Mouse (Mus musculus) midbrain, embryonic 13.5 days (tissue): ENCODE results near the gene Barhl2. TPM values are rescaled to one million over a fixed set of nuclear protein-coding genes. Genes with fewer than 3 reads are reported as not detected.

ENCODE experiments used
- ATAC-seq: fragments of 200-750 bp; cut with Nextera tagmentation; 2 replicates; pipeline ENCODE4 v1.8.0; 2017; ENCODE audit warnings: mild to moderate bottlenecking, moderate TSS enrichment, moderate library complexity
- H3K27ac ChIP-seq: fragments of 300-500 bp; sonication (generic); 2 replicates; pipeline ENCODE4 v1.5.1; 2015; ENCODE audit warnings: inconsistent platforms, mild to moderate bottlenecking, moderate library complexity
- H3K27me3 ChIP-seq: fragments of 300-500 bp; sonication (generic); 2 replicates; pipeline ENCODE4 v1.6.1; 2015; ENCODE audit warnings: mild to moderate bottlenecking, inconsistent platforms
- H3K36me3 ChIP-seq: fragments of 300-500 bp; sonication (generic); 2 replicates; pipeline ENCODE4 v1.6.1; 2015; ENCODE audit warnings: mild to moderate bottlenecking, inconsistent platforms
- H3K4me1 ChIP-seq: fragments of 300-500 bp; sonication (generic); replicated peaks from 2 replicates; pipeline ENCODE4 v1.6.1; 2015; ENCODE audit warnings: inconsistent platforms
- H3K4me2 ChIP-seq: fragments of 300-500 bp; sonication (generic); replicated peaks from 2 replicates; pipeline ENCODE4 v1.6.1; 2015; ENCODE audit warnings: moderate library complexity, mild to moderate bottlenecking, inconsistent platforms
- H3K4me3 ChIP-seq: fragments of 300-500 bp; sonication (generic); replicated peaks from 2 replicates; pipeline ENCODE4 v1.5.1; 2015; ENCODE audit warnings: mild to moderate bottlenecking, inconsistent platforms
- H3K9ac ChIP-seq: fragments of 300-500 bp; sonication (generic); replicated peaks from 2 replicates; pipeline ENCODE4 v1.6.1; 2015; ENCODE audit warnings: mild to moderate bottlenecking, inconsistent platforms
- H3K9me3 ChIP-seq: fragments of 300-500 bp; sonication (generic); 2 replicates; pipeline ENCODE4 v1.6.1; 2016; ENCODE audit warnings: mild to moderate bottlenecking, inconsistent platforms
- WGBS: fragments of 180-500 bp; shearing (Covaris S2); methylation state at CpG from one replicate; pipeline ENCODE4 v1.1.7; 2015; 5-methylcytosine and 5-hydroxymethylcytosine counted together
- polyA plus RNA-seq: library from polyadenylated mRNA; unstranded; fragments of >200 nt; fragmentation: Nextera tagmentation; extraction: Ambion mirVana; gene quantifications from 2 replicates; pipeline ENCODE4 v1.2.1, GENCODE M21; 2015

Gene Barhl2
- polyA plus RNA-seq, 1 experiment from 2014 or later: 14.4 TPM

GRCm38 (mm10) chr5:106453181-106453885 is 4.6 kb downstream of the Barhl2 start:
- peak; percentile 58 for ATAC-seq
- H3K27me3 ChIP-seq: peaks cover 80% of the 10 kb centered on the region
- H3K4me1 ChIP-seq: peaks cover 40% of the 10 kb centered on the region
- peak overlapping the region; percentile 51 for H3K4me3 ChIP-seq
- H3K9ac ChIP-seq: peak overlapping the region; percentile 75
- WGBS: 0% methylated on average over 45 of the region's 45 CpGs
- no peaks in the 10 kb centered on the region for H3K9me3 ChIP-seq
- H3K4me2 ChIP-seq: peak overlapping the region; percentile 55
- peak overlapping the region; percentile 88 for H3K27ac ChIP-seq
- no peaks in the 10 kb centered on the region for H3K36me3 ChIP-seq

GRCm38 (mm10) chr5:106452686-106453085 is 5.3 kb downstream of the Barhl2 start:
- H3K4me2 ChIP-seq: peak overlapping the region; percentile 55
- H3K36me3 ChIP-seq: no peaks in the 10 kb centered on the region
- 9% methylated on average over 4 of the region's 4 CpGs for WGBS
- H3K4me3 ChIP-seq: peak overlapping the region; percentile 51
- no peaks in the 10 kb centered on the region for H3K9me3 ChIP-seq
- peak overlapping the region; percentile 88 for H3K27ac ChIP-seq
- peaks cover 39% of the 10 kb centered on the region for H3K4me1 ChIP-seq
- H3K27me3 ChIP-seq: peaks cover 82% of the 10 kb centered on the region
- ATAC-seq: no peak
- peak overlapping the region; percentile 75; the same call in 1 of the 2 replicates for H3K9ac ChIP-seq

- peaks cover 33% of the 10 kb centered on the region for H3K4me1 ChIP-seq
- H3K4me3 ChIP-seq: peak overlapping the region; percentile 42
- H3K9me3 ChIP-seq: no peaks in the 10 kb centered on the region
- 1% methylated on average over 32 of the region's 32 CpGs for WGBS
- peak overlapping the region; percentile 59 for H3K4me2 ChIP-seq
- H3K27ac ChIP-seq: peak overlapping the region; percentile 77
- ATAC-seq: peak; percentile 55; the same call in 1 of the 2 replicates
- no peaks in the 10 kb centered on the region for H3K36me3 ChIP-seq
- H3K9ac ChIP-seq: peak overlapping the region; percentile 75
- peaks cover 86% of the 10 kb centered on the region for H3K27me3 ChIP-seq
Measured at GRCm38 (mm10) chr5:106451681-106452440, 6.1 kb downstream of the Barhl2 start.

- Histone ChIP-seq H3K9ac (peak overlapping the region; percentile 75), H3K4me2 (peak overlapping the region; percentile 59), H3K4me1 (peaks cover 38% of the 10 kb centered on the region), H3K36me3 (no peaks in the 10 kb centered on the region), H3K9me3 (no peaks in the 10 kb centered on the region), H3K27me3 (peaks cover 92% of the 10 kb centered on the region), H3K27ac (0 out of 2 replicates have a peak overlapping the region, but pooled peaks have one; percentile 32), H3K4me3 (peak overlapping the region; percentile 42)
- no peak for ATAC-seq
- whole genome bisulfite sequencing: 17% methylated on average over 5 of the region's 5 CpGs
Measured at GRCm38 (mm10) chr5:106450426-106451160, 7.4 kb downstream of the Barhl2 start.

GRCm38 (mm10) chr5:106449720-106450425 is 8.1 kb downstream of the Barhl2 start:
- peaks cover 38% of the 10 kb centered on the region for H3K4me1 ChIP-seq
- H3K4me3 ChIP-seq: peak overlapping the region; percentile 42
- peak overlapping the region; percentile 59 for H3K4me2 ChIP-seq
- peaks cover 92% of the 10 kb centered on the region for H3K27me3 ChIP-seq
- no peak for ATAC-seq
- WGBS: 20% methylated on average over 4 of the region's 4 CpGs
- no peaks in the 10 kb centered on the region for H3K36me3 ChIP-seq
- peak overlapping the region; percentile 32; the same call in 1 of the 2 replicates for H3K27ac ChIP-seq
- 0 out of 2 replicates have a peak overlapping the region, but pooled peaks have one; percentile 25 for H3K9ac ChIP-seq
- no peaks in the 10 kb centered on the region for H3K9me3 ChIP-seq

- ATAC-seq: no peak
- Histone ChIP-seq H3K36me3 (no peaks in the 10 kb centered on the region), H3K4me2 (peak overlapping the region; percentile 50), H3K27me3 (peaks cover 90% of the 10 kb centered on the region), H3K27ac (peak overlapping the region; percentile 69; the same call in 1 of the 2 replicates), H3K4me1 (peaks cover 38% of the 10 kb centered on the region), H3K9ac (peak overlapping the region; percentile 51; the same call in 1 of the 2 replicates), H3K9me3 (no peaks in the 10 kb centered on the region), H3K4me3 (peak overlapping the region; percentile 29)
- 4% methylated on average over 6 of the region's 6 CpGs for whole genome bisulfite sequencing
Measured at GRCm38 (mm10) chr5:106448798-106449125, 9.2 kb downstream of the Barhl2 start.

GRCm38 (mm10) chr5:106447951-106448797 is 9.8 kb downstream of the Barhl2 start:
- H3K36me3 ChIP-seq: no peaks in the 10 kb centered on the region
- no peaks in the 10 kb centered on the region for H3K9me3 ChIP-seq
- 0 out of 2 replicates have a peak, but pooled peaks have one; percentile 22 for ATAC-seq
- peaks cover 33% of the 10 kb centered on the region for H3K4me1 ChIP-seq
- peak overlapping the region; percentile 51 for H3K9ac ChIP-seq
- peak overlapping the region; percentile 50 for H3K4me2 ChIP-seq
- H3K27me3 ChIP-seq: peaks cover 88% of the 10 kb centered on the region
- WGBS: 3% methylated on average over 50 of the region's 50 CpGs
- peak overlapping the region; percentile 69 for H3K27ac ChIP-seq
- H3K4me3 ChIP-seq: peak overlapping the region; percentile 29

GRCm38 (mm10) chr5:106447091-106447820 is 10.7 kb downstream of the Barhl2 start:
- Histone ChIP-seq H3K4me2 (peak overlapping the region; percentile 50; the same call in 1 of the 2 replicates), H3K27me3 (peaks cover 87% of the 10 kb centered on the region)
- no peak for ATAC-seq

GRCm38 (mm10) chr5:106446593-106446992 is 11.4 kb downstream of the Barhl2 start:
- no peak overlapping the region for H3K4me3 ChIP-seq
- no peaks in the 10 kb centered on the region for H3K9me3 ChIP-seq
- H3K36me3 ChIP-seq: no peaks in the 10 kb centered on the region
- H3K4me1 ChIP-seq: peaks cover 24% of the 10 kb centered on the region
- no peak overlapping the region; the same call in 1 of the 2 replicates for H3K9ac ChIP-seq
- ATAC-seq: peak; percentile 76
- no peak overlapping the region for H3K4me2 ChIP-seq
- peaks cover 80% of the 10 kb centered on the region for H3K27me3 ChIP-seq
- H3K27ac ChIP-seq: no peak overlapping the region; the same call in 1 of the 2 replicates
- 4% methylated on average over 8 of the region's 8 CpGs for WGBS

More at GRCm38 (mm10) chr5:106447091-106447820, 10.7 kb downstream of the Barhl2 start:
- Histone ChIP-seq H3K9me3 (no peaks in the 10 kb centered on the region), H3K36me3 (no peaks in the 10 kb centered on the region), H3K27ac (no peak overlapping the region; the same call in 1 of the 2 replicates), H3K4me3 (no peak overlapping the region; the same call in 1 of the 2 replicates), H3K9ac (no peak overlapping the region), H3K4me1 (peaks cover 30% of the 10 kb centered on the region)
- WGBS: 21% methylated on average over 14 of the region's 14 CpGs

- Histone ChIP-seq H3K9me3 (no peaks in the 10 kb centered on the region), H3K4me3 (no peak overlapping the region), H3K36me3 (no peaks in the 10 kb centered on the region), H3K27ac (no peak overlapping the region), H3K9ac (no peak overlapping the region), H3K27me3 (peaks cover 75% of the 10 kb centered on the region), H3K4me2 (no peak overlapping the region), H3K4me1 (peaks cover 24% of the 10 kb centered on the region)
- 80% methylated on average over 3 of the region's 3 CpGs for WGBS
- no peak for ATAC-seq
Measured at GRCm38 (mm10) chr5:106445681-106446080, 12.3 kb downstream of the Barhl2 start.
